Mouse (Mus musculus): ENCODE measurements around the gene Mrtfa.
A peak's percentile ranks its signal among the peaks of the same experiment; 100 is the strongest.

The Mrtfa gene

DNA sequence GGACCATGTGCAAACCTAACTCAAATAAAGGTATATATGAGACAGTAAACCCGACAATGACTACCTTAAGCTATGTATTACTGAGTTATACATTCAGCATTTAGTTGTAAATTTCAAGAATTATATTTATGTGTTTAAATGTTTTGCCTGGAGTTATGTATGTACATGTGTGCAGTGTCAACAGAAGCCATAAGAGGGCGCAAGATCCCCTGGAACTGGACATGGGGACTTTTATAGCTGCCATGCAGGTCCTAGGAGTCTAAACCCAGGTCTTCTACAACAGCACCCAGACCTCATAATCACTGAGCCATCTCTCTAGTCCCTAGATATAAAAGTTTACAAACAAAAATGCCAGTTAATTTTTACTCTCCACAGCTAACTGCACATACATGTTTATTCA lies 117.8 kb downstream of the Mrtfa start:
- DNase-seq (ENCODE audit: inconsistent age in 2 of 2, low spot score in 1 of 2) = peak in 1 of 2 experiments; percentile 62

- no peak for DNase-seq (ENCODE audit: inconsistent age in 2 of 2, low spot score in 1 of 2)
These were observed 120.1 kb downstream of the Mrtfa start for GRCm38 (mm10) chr15:81070470-81070869.

- DNase-seq (ENCODE audit: inconsistent age in 2 of 2, low spot score in 1 of 2) = no peak
These were observed 121.7 kb downstream of the Mrtfa start for GRCm38 (mm10) chr15:81068641-81069381.

DNA sequence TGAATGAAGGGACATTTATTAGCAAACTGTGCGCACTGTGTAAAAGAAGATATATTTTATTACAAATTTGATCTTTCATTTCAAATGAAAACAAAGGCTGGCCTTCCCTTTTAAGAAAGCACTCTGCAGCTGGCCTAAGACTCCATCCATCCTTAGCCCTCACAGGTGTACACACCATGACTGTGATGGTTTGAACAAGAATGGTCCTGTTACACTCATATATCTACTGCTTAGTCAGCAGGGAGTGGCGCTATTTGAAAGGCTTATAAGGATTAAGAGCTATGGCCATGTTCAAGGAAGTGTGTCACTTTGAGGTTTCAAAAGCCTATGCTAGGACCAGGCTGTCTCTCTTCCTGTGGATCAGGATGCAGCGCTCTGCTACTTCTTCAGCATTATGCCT lies 122.8 kb downstream of the Mrtfa start:
- no peak for DNase-seq (ENCODE audit: inconsistent age in 2 of 2, low spot score in 1 of 2)

DNA sequence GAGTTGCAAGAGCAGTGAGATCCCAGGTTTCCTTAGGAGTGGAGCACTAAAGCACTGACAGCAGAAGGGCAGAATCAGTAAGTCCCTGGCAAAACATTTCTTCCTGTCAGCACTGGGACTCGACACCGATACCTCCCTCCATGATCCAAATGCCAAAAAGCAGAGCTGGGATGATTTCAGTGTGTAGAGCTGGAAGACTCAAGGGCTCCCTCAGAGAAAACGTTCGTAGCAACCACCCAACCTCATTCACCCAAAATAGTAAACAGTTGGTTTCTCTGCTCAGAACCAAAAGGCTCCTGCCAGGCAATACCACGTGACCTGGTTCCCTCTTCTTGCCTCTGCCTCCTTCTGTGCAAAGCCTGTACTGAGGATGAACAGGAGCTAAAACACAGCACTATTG lies 123.6 kb downstream of the Mrtfa start:
- no peak for DNase-seq (ENCODE audit: inconsistent age in 2 of 2, low spot score in 1 of 2)

DNA sequence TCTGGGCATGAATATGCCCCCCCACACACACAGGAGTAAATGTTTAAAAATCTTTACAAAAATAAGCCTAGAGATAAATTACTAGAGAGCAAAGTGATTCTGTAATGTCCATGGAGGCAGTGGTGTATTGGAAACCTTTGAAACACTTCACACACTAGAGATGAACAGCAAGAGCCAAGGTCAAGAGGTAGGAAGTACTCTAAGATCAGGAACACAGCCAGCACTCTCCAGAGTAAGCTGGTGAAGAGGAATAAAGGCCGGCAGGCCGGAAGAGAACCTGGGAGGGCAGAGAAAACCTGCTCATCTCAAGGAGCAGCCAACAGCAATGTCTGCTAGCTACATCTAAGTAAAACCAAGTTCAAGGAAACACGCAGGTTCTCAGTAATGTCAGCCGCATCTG lies 125.9 kb downstream of the Mrtfa start:
- DNase-seq (ENCODE audit: inconsistent age in 2 of 2, low spot score in 1 of 2) = no peak

- peak in 1 of 2 experiments; percentile 83 for DNase-seq (ENCODE audit: inconsistent age in 2 of 2, low spot score in 1 of 2)
These were observed 126.4 kb downstream of the Mrtfa start for GRCm38 (mm10) chr15:81064143-81064542.

- DNase-seq (ENCODE audit: inconsistent age in 2 of 2, low spot score in 1 of 2) = no peak
These were observed 127.9 kb downstream of the Mrtfa start for GRCm38 (mm10) chr15:81062616-81063015.

- no peak for DNase-seq (ENCODE audit: inconsistent age in 2 of 2, low spot score in 1 of 2)
These were observed 128.4 kb downstream of the Mrtfa start for GRCm38 (mm10) chr15:81062175-81062588.

DNA sequence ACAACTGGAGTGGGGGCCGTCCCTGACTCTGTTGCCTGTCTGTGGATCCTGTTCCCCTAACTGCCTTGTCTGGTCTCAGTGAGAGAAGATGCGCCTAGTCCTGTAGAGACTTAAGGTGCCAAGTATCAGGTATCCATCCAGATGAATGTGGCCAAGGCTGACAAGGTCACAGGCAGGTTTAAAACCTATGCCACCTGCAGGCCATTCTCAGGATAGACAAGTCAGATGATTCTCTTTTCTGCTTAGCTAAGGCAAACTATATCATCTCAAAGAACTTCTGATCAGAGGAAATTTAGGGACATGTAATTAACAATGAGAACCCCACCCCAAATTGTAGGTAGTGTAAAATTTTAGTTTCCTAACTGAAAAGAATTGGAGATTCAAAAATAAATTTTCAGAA lies 129.6 kb downstream of the Mrtfa start:
- DNase-seq (ENCODE audit: inconsistent age in 2 of 2, low spot score in 1 of 2) = no peak

DNA sequence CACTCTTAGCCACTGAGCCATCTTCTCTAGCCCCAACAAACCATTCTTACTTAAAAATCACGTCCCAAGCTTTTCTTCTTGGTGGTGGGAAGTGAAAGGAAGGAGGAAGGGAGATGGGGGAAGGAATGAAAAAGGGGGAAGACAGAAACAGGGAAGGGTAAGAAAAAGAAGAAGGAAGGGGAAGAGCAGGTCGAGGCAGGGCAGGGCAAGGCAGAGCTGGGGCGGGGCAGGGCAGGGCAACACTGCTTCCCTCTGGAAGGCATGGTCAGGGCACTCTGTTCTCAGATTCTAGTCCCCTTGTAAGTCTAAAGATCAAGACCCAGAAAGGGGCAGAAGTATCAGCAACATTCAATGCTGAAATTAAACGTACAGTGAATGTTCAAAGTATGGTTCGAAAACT lies 132.8 kb downstream of the Mrtfa start:
- no peak for DNase-seq (ENCODE audit: inconsistent age in 2 of 2, low spot score in 1 of 2)

- no peak for DNase-seq (ENCODE audit: inconsistent age in 2 of 2, low spot score in 1 of 2)
These were observed 135.1 kb downstream of the Mrtfa start for GRCm38 (mm10) chr15:81055488-81055887.

DNA sequence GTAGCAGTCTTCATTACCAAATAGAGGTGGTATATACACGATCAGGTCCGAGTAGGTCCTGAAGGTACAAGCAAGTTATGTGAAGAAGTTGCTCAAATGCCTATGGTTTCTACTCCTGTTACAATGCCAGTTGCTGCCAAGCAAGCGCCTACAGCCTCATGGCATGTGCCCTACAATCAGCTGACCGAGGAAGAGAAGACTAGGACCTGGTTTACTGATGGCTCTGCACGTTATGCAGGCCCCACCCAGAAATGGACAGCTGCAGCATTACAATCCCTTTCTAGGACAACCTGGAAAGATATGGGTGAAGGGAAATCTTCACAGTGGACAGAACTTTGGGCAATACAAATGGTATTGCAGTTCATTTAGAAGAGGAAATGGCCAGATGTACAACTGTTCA lies 138.1 kb downstream of the Mrtfa start:
- DNase-seq (ENCODE audit: inconsistent age in 2 of 2, low spot score in 1 of 2) = no peak

DNA sequence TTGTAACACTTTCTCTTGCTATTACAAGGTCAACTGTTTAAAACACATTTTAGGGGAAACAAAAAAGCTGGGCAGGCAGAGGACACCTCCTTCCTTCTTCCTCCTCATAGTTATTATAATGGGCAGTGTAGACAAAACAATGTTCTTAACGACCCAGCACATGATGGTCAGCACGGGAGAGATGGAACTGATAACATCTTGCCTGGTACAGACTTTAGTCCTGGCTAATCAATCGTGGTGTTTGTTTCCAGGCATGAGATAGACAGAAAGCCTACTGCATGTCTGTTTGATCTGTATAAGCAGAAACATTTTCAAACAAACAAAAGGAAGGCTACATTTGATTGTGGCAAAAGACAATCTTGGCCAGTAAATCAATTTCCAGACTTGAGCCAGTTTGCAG lies 140.1 kb downstream of the Mrtfa start:
- DNase-seq (ENCODE audit: inconsistent age in 2 of 2, low spot score in 1 of 2) = no peak

DNA sequence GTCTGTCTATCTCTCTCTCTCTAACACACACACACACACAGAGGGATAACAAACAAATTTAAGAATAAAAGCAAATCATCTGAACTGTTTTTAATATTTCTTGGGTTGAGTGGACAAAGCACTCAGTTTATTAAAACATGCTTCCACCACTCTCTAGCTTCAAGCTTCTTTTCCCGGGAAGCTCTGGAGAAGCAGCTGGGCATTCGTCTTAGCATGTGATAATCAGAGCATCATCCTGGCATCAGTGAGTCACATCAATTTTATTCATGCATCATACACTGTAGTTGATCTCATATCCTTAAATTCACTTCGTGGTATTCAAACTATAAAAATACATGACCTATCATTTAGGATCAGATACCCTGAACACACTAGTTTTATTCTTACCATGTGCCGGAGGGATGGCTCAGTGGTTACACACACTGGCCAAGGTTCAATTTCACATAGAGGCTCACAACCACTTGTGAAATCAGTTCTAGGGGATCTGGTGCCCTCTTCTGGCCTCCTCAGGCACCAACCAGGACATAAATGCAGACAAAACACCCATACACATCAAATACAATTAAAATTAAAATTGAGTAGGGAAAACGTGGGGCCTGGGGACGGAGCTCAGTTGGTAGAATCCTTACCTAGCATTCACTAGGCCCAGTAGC lies 141.0 kb downstream of the Mrtfa start:
- DNase-seq (ENCODE audit: inconsistent age in 2 of 2, low spot score in 1 of 2) = peak in 1 of 2 experiments; percentile 70

- no peak for DNase-seq (ENCODE audit: inconsistent age in 2 of 2, low spot score in 1 of 2)
These were observed 143.1 kb downstream of the Mrtfa start for GRCm38 (mm10) chr15:81047497-81047896.

GRCm38 (mm10) chr15:81046061-81046460 lies 144.5 kb downstream of the Mrtfa start:
- peak; percentile 62 to 65 for DNase-seq (ENCODE audit: inconsistent age in 2 of 2, low spot score in 1 of 2)

- no peak for DNase-seq (ENCODE audit: inconsistent age in 2 of 2, low spot score in 1 of 2)
These were observed 145.2 kb downstream of the Mrtfa start for GRCm38 (mm10) chr15:81045336-81045735.

DNA sequence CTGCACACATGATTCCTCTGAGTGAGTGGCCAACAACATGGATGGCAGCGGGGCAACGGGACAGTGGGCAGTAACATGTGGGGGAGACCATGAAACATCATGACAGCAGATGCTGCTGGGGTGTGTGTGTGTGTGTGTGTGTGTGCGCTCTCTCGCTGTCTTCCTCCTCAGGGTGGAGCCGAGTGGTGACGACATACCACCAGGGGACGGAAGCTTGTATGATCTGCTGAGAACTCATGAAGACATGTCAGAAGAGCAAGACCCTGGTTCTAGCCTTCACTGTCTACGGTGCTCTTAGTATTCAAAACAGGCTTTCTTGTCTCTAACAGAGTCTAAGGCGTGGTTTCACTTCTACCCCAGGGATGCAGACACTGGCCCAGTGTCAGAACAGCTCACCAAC lies 146.1 kb downstream of the Mrtfa start:
- no peak for DNase-seq (ENCODE audit: inconsistent age in 2 of 2, low spot score in 1 of 2)

DNA sequence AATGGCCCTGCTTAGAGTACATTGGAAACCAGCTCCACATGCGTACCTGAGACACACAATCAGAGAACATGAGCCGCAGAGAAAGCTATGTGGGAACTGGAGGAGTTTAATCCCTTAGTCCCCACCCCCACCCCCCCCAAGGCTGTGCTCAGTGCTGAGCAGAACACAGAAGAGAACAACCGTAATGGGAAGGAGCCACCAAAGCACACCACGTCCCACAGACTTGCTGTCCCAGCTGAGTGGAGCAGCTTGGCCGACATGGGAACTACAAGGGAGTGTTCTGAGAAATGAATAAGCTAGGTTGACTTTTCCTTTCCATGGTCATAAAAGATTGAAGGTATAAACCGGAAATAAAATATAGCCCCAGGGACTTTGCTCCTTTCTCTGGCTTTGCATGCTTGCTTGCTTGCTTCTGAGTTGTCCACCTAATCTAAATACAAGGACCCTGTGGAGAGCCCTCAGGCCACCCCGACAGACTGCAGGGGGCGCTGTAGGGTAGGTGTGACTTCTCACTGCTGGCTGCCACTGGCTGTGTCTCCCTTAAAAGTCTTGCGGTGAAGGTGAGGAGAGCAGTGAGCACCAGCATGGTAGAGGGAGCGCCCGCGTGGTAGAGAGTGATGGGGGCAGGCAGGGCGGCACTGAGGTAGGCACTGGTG lies 148.2 kb downstream of the Mrtfa start:
- no peak for DNase-seq (ENCODE audit: inconsistent age in 2 of 2, low spot score in 1 of 2)

DNA sequence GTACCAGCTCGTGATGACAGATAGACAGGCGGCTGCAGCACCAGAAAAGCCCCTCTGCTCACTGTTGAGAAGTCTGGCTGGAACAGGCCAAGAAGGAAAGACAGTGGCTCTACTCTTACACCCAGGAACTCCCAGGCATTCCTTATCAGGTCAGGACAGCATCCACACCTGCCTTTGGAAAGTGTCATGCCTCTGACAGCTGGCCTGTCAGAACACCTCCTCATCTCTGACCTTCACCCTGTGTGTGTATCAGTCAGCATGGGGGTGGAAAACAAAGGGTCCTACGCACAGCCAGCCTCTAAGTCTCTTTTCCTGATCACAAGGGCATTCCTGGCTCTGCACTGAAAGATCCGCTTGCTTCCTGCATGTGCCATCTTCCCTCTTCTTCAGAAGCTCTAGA lies 148.8 kb downstream of the Mrtfa start:
- no peak for DNase-seq (ENCODE audit: inconsistent age in 2 of 2, low spot score in 1 of 2)

DNA sequence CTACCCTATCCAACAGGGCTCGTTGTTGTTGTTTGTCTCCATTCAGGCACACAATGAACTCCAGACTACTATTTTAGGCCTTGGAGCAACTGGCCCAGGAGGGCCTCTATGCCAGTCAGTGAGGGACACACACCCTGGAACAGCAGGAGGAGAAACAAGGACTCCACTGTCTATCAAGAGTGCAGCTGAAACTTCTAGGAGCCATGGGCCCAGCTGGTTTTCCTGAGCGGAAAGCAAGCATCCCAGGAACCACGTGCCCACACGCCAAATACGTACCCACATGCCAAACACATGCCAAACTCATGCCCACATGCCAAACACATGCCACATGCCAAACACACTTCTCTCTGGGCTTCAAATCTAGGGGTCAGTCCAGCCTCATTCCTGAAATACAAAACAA lies 152.1 kb downstream of the Mrtfa start:
- no peak for DNase-seq (ENCODE audit: inconsistent age in 2 of 2, low spot score in 1 of 2)

Data from adrenal gland, adult (tissue).